Mouse (Mus musculus) CD4-positive, CD25-positive, alpha-beta regulatory T cell (primary cell): ENCODE data around the gene 4930505A04Rik. TPM values are rescaled to one million over a fixed set of nuclear protein-coding genes. Genes with fewer than 3 reads are reported as not detected.

ENCODE experiments used
- polyA plus RNA-seq: library from polyadenylated mRNA; unstranded; fragments of 100-300 nt; shearing (Covaris generic); gene quantifications from one replicate; pipeline ENCODE4 v1.2.1, GENCODE M21; 2017

The 4930505A04Rik gene
- not detected for polyA plus RNA-seq

GRCm38 (mm10) chr11:30471751-30472593, at the start of gene 4930505A04Rik:
4930505A04Rik (minus strand) TSS chr11:30471827.

Other genes with a start within 250 kb of the 4930505A04Rik start
- gene Sptbn1, start 203.7 kb downstream of the 4930505A04Rik start, polyA plus RNA-seq = 112 TPM
- 0.84 TPM for gene Acyp2, start 177.8 kb upstream of the 4930505A04Rik start, polyA plus RNA-seq